Mouse (Mus musculus): ENCODE results near the gene Usf1. TPM values are rescaled to one million over a fixed set of nuclear protein-coding genes. Genes with fewer than 3 reads are reported as not detected.

Usf1 gene
- polyA plus RNA-seq, 1 experiment from 2014 or later, result 127 TPM

DNA sequence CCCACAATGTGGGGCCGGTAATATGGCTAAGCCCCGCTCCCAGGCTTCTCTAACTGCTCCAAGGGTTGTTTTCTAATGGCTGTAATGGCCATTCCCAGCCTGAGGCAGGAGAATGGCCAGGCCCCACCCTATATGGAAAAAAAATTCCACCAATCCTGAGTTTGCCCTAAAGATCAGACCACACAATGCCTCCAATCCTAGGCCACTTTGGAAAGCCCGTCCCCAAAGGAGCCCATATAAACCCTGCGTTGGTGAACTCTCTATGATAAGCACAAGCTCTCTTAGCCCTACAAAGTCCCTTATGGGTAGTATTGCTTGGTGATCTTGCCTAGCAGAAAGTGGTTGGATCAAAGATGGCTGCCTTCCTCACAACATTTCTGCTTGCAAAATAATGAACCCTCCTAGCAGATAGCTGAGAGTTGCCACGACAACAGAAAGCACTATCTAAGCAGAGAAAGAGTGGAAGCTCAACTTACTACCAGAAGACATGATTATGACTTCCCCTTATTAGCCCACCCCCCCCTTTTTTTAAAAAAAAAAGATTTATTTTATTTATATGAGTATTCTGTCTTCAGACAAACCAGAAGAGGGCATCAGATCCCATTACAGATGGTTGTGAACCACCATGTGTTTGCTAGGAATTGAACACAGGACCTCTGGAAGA, 54.8 kb downstream of the Usf1 start:
- WGBS, result 91% methylated on average over 5 of the region's 5 CpGs
- Histone ChIP-seq H3K36me3 (peaks cover 18% of the 10 kb centered on the region), H3K27me3 (ENCODE audit: low read depth, poor library complexity, severe bottlenecking) (no peaks in the 10 kb centered on the region), H3K27ac (no peak overlapping the region), H3K4me1 (no peaks in the 10 kb centered on the region), H3K4me3 (no peak overlapping the region), H3K9me3 (replicated peaks) (no peaks in the 10 kb centered on the region)
- no peak for DNase-seq (ENCODE audit: low spot score)

DNA sequence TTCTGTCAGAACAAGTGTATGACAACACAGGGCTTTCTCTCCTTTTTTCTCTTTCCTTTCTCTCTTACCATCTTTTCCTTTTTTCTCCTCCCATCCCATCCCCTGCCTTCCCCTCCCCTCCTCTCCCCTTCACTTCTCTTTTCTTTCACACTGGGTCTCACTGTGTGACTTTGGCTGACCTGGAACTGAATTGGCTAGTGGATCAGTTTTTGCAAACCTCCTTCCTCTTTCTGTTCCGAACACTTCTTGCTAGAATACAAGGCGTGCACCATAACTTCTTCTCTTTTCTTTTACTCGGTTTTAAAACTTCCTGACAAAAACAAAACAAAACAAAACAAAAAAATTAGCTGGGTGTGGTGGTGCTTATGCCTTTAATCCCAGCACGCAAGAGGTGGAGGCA, 55.5 kb downstream of the Usf1 start:
- no peak for DNase-seq (ENCODE audit: low spot score)
- Histone ChIP-seq H3K36me3 (peaks cover 12% of the 10 kb centered on the region), H3K4me1 (no peaks in the 10 kb centered on the region), H3K27ac (no peak overlapping the region), H3K9me3 (replicated peaks) (no peaks in the 10 kb centered on the region), H3K4me3 (no peak overlapping the region), H3K27me3 (ENCODE audit: low read depth, poor library complexity, severe bottlenecking) (no peaks in the 10 kb centered on the region)
- 86% methylated on average over 4 of the region's 4 CpGs for WGBS

Other genes with a start within 250 kb of the Usf1 start
- gene Pcp4l1, start 215.0 kb upstream of the Usf1 start, polyA plus RNA-seq (2016; fragmentation: Nextera tagmentation; extraction: Ambion mirVana), result 1.7 and 1.9 TPM in 2 replicates
- 0.23 and 0.34 TPM in 2 replicates for gene Nr1i3, start 197.3 kb upstream of the Usf1 start, polyA plus RNA-seq (2016; fragmentation: Nextera tagmentation; extraction: Ambion mirVana)
- 32.2 and 32.5 TPM in 2 replicates for gene Tomm40l, start 188.8 kb upstream of the Usf1 start, polyA plus RNA-seq (2016; fragmentation: Nextera tagmentation; extraction: Ambion mirVana)
- 1.9 and 2.6 TPM in 2 replicates for gene Apoa2, start 186.3 kb upstream of the Usf1 start, polyA plus RNA-seq (2016; fragmentation: Nextera tagmentation; extraction: Ambion mirVana)
- 6.4 and 10.7 TPM in 2 replicates for gene Fcer1g, start 176.9 kb upstream of the Usf1 start, polyA plus RNA-seq (2016; fragmentation: Nextera tagmentation; extraction: Ambion mirVana)
- 7.3 and 10.5 TPM in 2 replicates for gene Adamts4, start 160.9 kb upstream of the Usf1 start, polyA plus RNA-seq (2016; fragmentation: Nextera tagmentation; extraction: Ambion mirVana)
- 308 and 312 TPM in 2 replicates for gene Ndufs2, start 159.9 kb upstream of the Usf1 start, polyA plus RNA-seq (2016; fragmentation: Nextera tagmentation; extraction: Ambion mirVana)
- 69.0 and 75.1 TPM in 2 replicates for gene B4galt3, start 141.0 kb upstream of the Usf1 start, polyA plus RNA-seq (2016; fragmentation: Nextera tagmentation; extraction: Ambion mirVana)
- 48.4 and 62.3 TPM in 2 replicates for gene Ppox, start 130.1 kb upstream of the Usf1 start, polyA plus RNA-seq (2016; fragmentation: Nextera tagmentation; extraction: Ambion mirVana)
- gene Usp21, start 123.3 kb upstream of the Usf1 start, polyA plus RNA-seq (2016; fragmentation: Nextera tagmentation; extraction: Ambion mirVana), result 107 and 125 TPM in 2 replicates
- 99.6 and 101 TPM in 2 replicates for gene Ufc1, start 116.3 kb upstream of the Usf1 start, polyA plus RNA-seq (2016; fragmentation: Nextera tagmentation; extraction: Ambion mirVana)
- 44.3 and 50.5 TPM in 2 replicates for gene Dedd, start 82.2 kb upstream of the Usf1 start, polyA plus RNA-seq (2016; fragmentation: Nextera tagmentation; extraction: Ambion mirVana)
- 32.8 and 36.3 TPM in 2 replicates for gene Nit1, start 65.7 kb upstream of the Usf1 start, polyA plus RNA-seq (2016; fragmentation: Nextera tagmentation; extraction: Ambion mirVana)
- 149 TPM in 2 replicates for gene Pfdn2, start 65.6 kb upstream of the Usf1 start, polyA plus RNA-seq (2016; fragmentation: Nextera tagmentation; extraction: Ambion mirVana)
- gene Klhdc9, start 50.5 kb upstream of the Usf1 start, polyA plus RNA-seq (2016; fragmentation: Nextera tagmentation; extraction: Ambion mirVana), result 1.6 and 2.4 TPM in 2 replicates
- 3.4 and 4.8 TPM in 2 replicates for gene Nectin4, start 41.2 kb upstream of the Usf1 start, polyA plus RNA-seq (2016; fragmentation: Nextera tagmentation; extraction: Ambion mirVana)
- gene Arhgap30, start 22.4 kb upstream of the Usf1 start, polyA plus RNA-seq (2016; fragmentation: Nextera tagmentation; extraction: Ambion mirVana), result 0.56 and 0.69 TPM in 2 replicates
- 6.2 and 7.5 TPM in 2 replicates for gene Tstd1, start 7.6 kb downstream of the Usf1 start, polyA plus RNA-seq (2016; fragmentation: Nextera tagmentation; extraction: Ambion mirVana)
- 34.7 and 38.2 TPM in 2 replicates for gene F11r, start 26.2 kb downstream of the Usf1 start, polyA plus RNA-seq (2016; fragmentation: Nextera tagmentation; extraction: Ambion mirVana)
- 6.5 and 8.6 TPM in 2 replicates for gene Alyref2, start 92.2 kb downstream of the Usf1 start, polyA plus RNA-seq (2016; fragmentation: Nextera tagmentation; extraction: Ambion mirVana)
- not detected in 2 replicates for gene Itln1, start 124.0 kb downstream of the Usf1 start, polyA plus RNA-seq (2016; fragmentation: Nextera tagmentation; extraction: Ambion mirVana)
- not detected in 2 replicates for gene Cd244a, start 147.9 kb downstream of the Usf1 start, polyA plus RNA-seq (2016; fragmentation: Nextera tagmentation; extraction: Ambion mirVana)
- gene Ly9, start 196.1 kb downstream of the Usf1 start, polyA plus RNA-seq (2016; fragmentation: Nextera tagmentation; extraction: Ambion mirVana), result not detected in 2 replicates
- not detected in 2 replicates for gene Slamf7, start 241.7 kb downstream of the Usf1 start, polyA plus RNA-seq (2016; fragmentation: Nextera tagmentation; extraction: Ambion mirVana)

All from limb, embryonic 10.5 days (tissue).